Mouse (Mus musculus) heart, postnatal 0 days (tissue): ENCODE measurements around the gene Spns2. TPM values are rescaled to one million over a fixed set of nuclear protein-coding genes. Genes with fewer than 3 reads are reported as not detected.

Experiments
- ATAC-seq: fragments of 200-750 bp; cut with Nextera tagmentation; 2 replicates; pipeline ENCODE4 v1.8.0; 2017; ENCODE audit warnings: low read depth, moderate number of reproducible peaks, moderate library complexity; ENCODE audit not compliant: insufficient read depth
- DNase-seq: peaks from one replicate; pipeline ENCODE4 v3.0.0-alpha.2; 2016; ENCODE audit warnings: low spot score
- H3K27ac ChIP-seq: fragments of 300-500 bp; sonication (generic); 2 replicates; pipeline ENCODE4 v1.5.1; 2014; ENCODE audit warnings: low read depth, mild to moderate bottlenecking
- H3K27me3 ChIP-seq: fragments of 300-500 bp; sonication (generic); 2 replicates; pipeline ENCODE4 v1.6.1; 2014; ENCODE audit warnings: low read length, mixed read lengths; ENCODE audit not compliant: control insufficient read depth, insufficient read depth
- H3K36me3 ChIP-seq: fragments of 300-500 bp; sonication (generic); replicated peaks from 2 replicates; pipeline ENCODE4 v1.6.1; 2014; ENCODE audit warnings: low read length, mixed read lengths; ENCODE audit not compliant: control insufficient read depth, insufficient read depth
- H3K4me1 ChIP-seq: fragments of 300-500 bp; sonication (generic); 2 replicates; pipeline ENCODE4 v1.6.1; 2014; ENCODE audit warnings: antibody characterized with exemption; ENCODE audit not compliant: control insufficient read depth, insufficient read depth
- H3K4me2 ChIP-seq: fragments of 300-500 bp; sonication (generic); 2 replicates; pipeline ENCODE4 v1.6.1; 2014; ENCODE audit warnings: low read depth, mild to moderate bottlenecking, low read length, moderate library complexity
- H3K4me3 ChIP-seq: fragments of 300-500 bp; sonication (generic); 2 replicates; pipeline ENCODE4 v1.5.1; 2014; ENCODE audit warnings: low read depth, low read length
- H3K9ac ChIP-seq: fragments of 300-500 bp; sonication (generic); replicated peaks from 2 replicates; pipeline ENCODE4 v1.6.1; 2014; ENCODE audit warnings: low read depth, low read length, mixed read lengths
- H3K9me3 ChIP-seq: fragments of 300-500 bp; sonication (generic); replicated peaks from 2 replicates; pipeline ENCODE4 v1.6.1; 2016; ENCODE audit warnings: low read length; ENCODE audit not compliant: control insufficient read depth
- CTCF ChIP-seq: IDR thresholded peaks from 2 replicates; pipeline ENCODE4 v1.5.1; 2016; ENCODE audit warnings: antibody characterized with exemption, control low read depth, low read depth
- EP300 ChIP-seq: IDR thresholded peaks from 2 replicates; pipeline ENCODE4 v1.6.1; 2016; ENCODE audit warnings: antibody characterized with exemption, low read depth
- WGBS: fragments of 180-500 bp; shearing (Covaris S2); extraction: QIAGEN DNeasy Blood & Tissue Kit; methylation state at CpG from one replicate; pipeline ENCODE4 v1.1.7; 2014; 5-methylcytosine and 5-hydroxymethylcytosine counted together
- polyA plus RNA-seq: library from polyadenylated mRNA; unstranded; fragments of >200 nt; fragmentation: Nextera tagmentation; extraction: Ambion mirVana; gene quantifications from 2 replicates; pipeline ENCODE4 v1.2.1, GENCODE M21; 2015
- total RNA-seq: library from RNA; depleted of rRNA; stranded (reverse); fragments of >200 nt; gene quantifications from 2 replicates; pipeline ENCODE4 v1.2.3, GENCODE M21; 2014; ENCODE audit warnings: low replicate concordance

Spns2 gene
- total and polyA plus RNA-seq, 2 experiments from 2014 or later = 2.9 to 44.2 TPM

DNA sequence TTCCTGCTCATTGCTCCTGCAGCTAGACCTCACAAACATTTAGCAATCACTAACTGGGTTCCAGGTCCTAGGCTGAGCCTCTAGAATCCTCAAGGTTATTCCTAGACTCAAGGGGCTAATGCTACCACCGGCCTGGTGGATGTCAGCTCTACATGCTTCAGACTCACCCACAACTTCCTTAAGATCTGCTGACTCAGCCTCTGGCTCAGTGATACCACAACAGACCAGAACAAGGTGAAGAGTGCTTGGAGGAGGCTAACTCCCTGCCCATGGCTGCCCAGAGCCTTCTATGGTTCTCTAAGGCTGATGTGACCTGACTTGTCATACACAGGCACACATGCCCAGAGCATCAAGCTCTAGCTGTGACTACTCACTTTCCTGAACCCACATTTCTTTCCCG lies 10.2 kb downstream of the Spns2 start:
- Histone ChIP-seq H3K27me3 (no peaks in the 10 kb centered on the region), H3K4me3 (no peak overlapping the region), H3K4me1 (peaks cover 15% of the 10 kb centered on the region), H3K9me3 (no peaks in the 10 kb centered on the region), H3K36me3 (no peaks in the 10 kb centered on the region), H3K9ac (no peak overlapping the region), H3K4me2 (no peak overlapping the region), H3K27ac (no peak overlapping the region)
- 62% methylated on average over 2 of the region's 2 CpGs for WGBS
- TF ChIP-seq CTCF (no peak), EP300 (no peak)
- no peak for ATAC-seq
- DNase-seq = no peak

GRCm38 (mm10) chr11:72478228-72478627 lies 11.5 kb downstream of the Spns2 start:
- Histone ChIP-seq H3K27me3 (no peaks in the 10 kb centered on the region), H3K4me3 (no peak overlapping the region), H3K9me3 (no peaks in the 10 kb centered on the region), H3K27ac (peak overlapping the region; percentile 79), H3K4me2 (no peak overlapping the region), H3K4me1 (peaks cover 15% of the 10 kb centered on the region), H3K36me3 (no peaks in the 10 kb centered on the region), H3K9ac (no peak overlapping the region)
- DNase-seq = no peak
- 31% methylated on average over 6 of the region's 6 CpGs for WGBS
- 0 out of 2 replicates have a peak, but pooled peaks have one; percentile 31 for ATAC-seq
- TF ChIP-seq EP300 (no peak), CTCF (no peak)

DNA sequence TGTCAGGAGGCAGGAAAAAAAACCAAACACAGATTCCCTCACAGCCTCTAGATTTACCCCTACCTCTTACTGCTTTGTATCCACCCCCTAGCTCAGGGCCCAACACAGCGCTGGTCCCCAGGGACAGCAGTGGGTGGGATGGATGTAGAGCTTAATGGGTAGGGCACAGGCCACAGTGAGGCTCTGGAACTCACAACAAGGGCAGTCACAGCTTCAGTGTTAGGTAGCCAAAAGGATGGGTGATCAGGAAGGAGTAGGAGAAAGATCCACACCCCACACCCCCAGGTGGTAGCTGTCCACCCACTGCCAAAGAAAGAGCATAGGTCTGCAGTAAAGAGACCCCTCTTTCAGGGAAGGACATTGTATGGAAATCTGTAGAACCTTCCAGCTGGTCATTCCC lies 12.1 kb downstream of the Spns2 start:
- Histone ChIP-seq H3K4me3 (no peak overlapping the region), H3K4me1 (peaks cover 15% of the 10 kb centered on the region), H3K4me2 (no peak overlapping the region), H3K9ac (no peak overlapping the region), H3K9me3 (no peaks in the 10 kb centered on the region), H3K36me3 (no peaks in the 10 kb centered on the region), H3K27me3 (no peaks in the 10 kb centered on the region), H3K27ac (peak overlapping the region; percentile 79)
- TF ChIP-seq CTCF = no peak
- TF ChIP-seq EP300 = no peak
- WGBS = 83% methylated on average over 1 of the region's 1 CpGs
- DNase-seq (no peak), ATAC-seq (no peak)

DNA sequence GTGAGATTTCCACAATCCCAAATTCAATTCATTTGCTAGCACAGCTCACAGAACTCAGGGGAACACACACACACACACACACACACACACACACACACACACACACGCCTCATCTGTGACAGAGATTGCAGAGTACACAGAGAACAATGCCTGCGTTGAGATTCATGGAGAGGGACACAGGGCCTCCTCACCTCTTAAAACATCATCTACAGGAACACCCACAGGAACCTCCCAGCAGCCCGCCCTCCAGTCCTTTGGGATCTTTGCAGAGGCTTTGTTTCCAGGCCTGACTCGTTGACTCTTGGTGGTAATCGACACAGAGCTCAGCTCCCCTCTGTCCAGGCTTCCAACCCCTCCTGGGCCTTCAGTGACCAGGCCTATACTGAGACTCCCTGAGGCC lies 12.5 kb downstream of the Spns2 start:
- Histone ChIP-seq H3K27ac (peak overlapping the region; percentile 79), H3K9me3 (no peaks in the 10 kb centered on the region), H3K4me3 (no peak overlapping the region), H3K9ac (no peak overlapping the region), H3K27me3 (no peaks in the 10 kb centered on the region), H3K4me1 (peaks cover 12% of the 10 kb centered on the region), H3K4me2 (no peak overlapping the region), H3K36me3 (no peaks in the 10 kb centered on the region)
- TF ChIP-seq CTCF (no peak), EP300 (no peak)
- peak; percentile 34; the same call in 1 of the 2 replicates for ATAC-seq
- WGBS = 32% methylated on average over 5 of the region's 5 CpGs
- no peak for DNase-seq

DNA sequence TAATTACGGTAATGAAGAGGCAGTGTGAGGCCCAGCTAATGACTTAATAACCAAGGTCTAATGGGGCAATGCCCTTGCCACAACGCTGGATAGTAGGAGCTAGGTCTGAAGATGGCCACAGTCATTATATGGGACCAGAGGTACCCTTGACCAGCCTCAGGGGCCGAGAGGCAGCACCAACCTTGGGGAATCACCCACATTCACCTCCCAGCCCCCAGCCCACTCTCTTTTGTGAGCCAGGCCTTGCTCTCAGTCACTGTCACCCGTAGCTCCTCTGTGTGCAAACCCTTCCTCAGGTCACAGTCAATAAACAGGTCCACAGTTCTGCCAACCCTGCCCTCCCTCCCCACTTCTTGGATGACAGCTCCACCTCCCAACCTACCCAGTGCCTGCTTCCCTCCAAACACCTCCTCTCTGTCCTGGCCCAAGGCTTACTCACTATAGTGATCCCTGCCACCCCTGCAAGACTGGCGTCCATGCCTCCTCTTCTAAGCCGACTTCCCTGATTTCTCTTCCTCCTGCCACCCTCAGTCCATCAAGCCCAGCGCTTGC lies 13.6 kb downstream of the Spns2 start:
- Histone ChIP-seq H3K4me2 (no peak overlapping the region), H3K9me3 (no peaks in the 10 kb centered on the region), H3K4me3 (no peak overlapping the region), H3K27me3 (no peaks in the 10 kb centered on the region), H3K9ac (no peak overlapping the region), H3K36me3 (no peaks in the 10 kb centered on the region), H3K4me1 (peaks cover 1% of the 10 kb centered on the region; the same call in 1 of the 2 replicates), H3K27ac (peak overlapping the region; percentile 58)
- 82% methylated on average over 7 of the region's 7 CpGs for WGBS
- TF ChIP-seq CTCF = no peak
- DNase-seq (no peak), ATAC-seq (no peak)

GRCm38 (mm10) chr11:72475408-72475807 lies 14.3 kb downstream of the Spns2 start:
- Histone ChIP-seq H3K27ac (peak overlapping the region; percentile 58), H3K4me3 (no peak overlapping the region), H3K4me1 (peaks cover 1% of the 10 kb centered on the region), H3K36me3 (no peaks in the 10 kb centered on the region), H3K9ac (no peak overlapping the region), H3K9me3 (no peaks in the 10 kb centered on the region), H3K4me2 (no peak overlapping the region), H3K27me3 (no peaks in the 10 kb centered on the region)
- peak; percentile 34 for ATAC-seq
- 56% methylated on average over 7 of the region's 7 CpGs for WGBS
- no peak for TF ChIP-seq CTCF
- TF ChIP-seq EP300 = no peak
- no peak for DNase-seq
